Comparison of ENCODE assay signal across 10 mouse cellular contexts in genomic region chr8:10853901-10854300, GRCm38 (mm10).
"Had no signal": no experiment of that assay in that cellular context is flagged by ENCODE, and none has a peak within 500 bp of the region (broad histone marks: within the 10 kb centered on the region; RNA-seq: fewer than 3 reads in every experiment).

No protein-coding gene starts in this region.

- H3K27ac ChIP-seq: left cerebral cortex, adult 2 months; limb, embryonic 12.5 days; liver, embryonic 14.5 days; lung, embryonic 15.5 days; midbrain, embryonic 13.5 days; neural tube, embryonic 15.5 days had no signal

- H3K36me3 ChIP-seq: limb, embryonic 12.5 days; lung, embryonic 15.5 days; midbrain, embryonic 13.5 days; neural tube, embryonic 15.5 days had no signal

- ATAC-seq: midbrain, embryonic 13.5 days had no signal

- H3K27me3 ChIP-seq: limb, embryonic 12.5 days; lung, embryonic 15.5 days; midbrain, embryonic 13.5 days; neural tube, embryonic 15.5 days had no signal

- H3K9ac ChIP-seq: limb, embryonic 12.5 days; liver, embryonic 14.5 days; lung, embryonic 15.5 days; midbrain, embryonic 13.5 days; neural tube, embryonic 15.5 days had no signal

- H3K9me3 ChIP-seq: limb, embryonic 12.5 days; lung, embryonic 15.5 days; midbrain, embryonic 13.5 days; neural tube, embryonic 15.5 days had no signal

- H3K4me2 ChIP-seq: limb, embryonic 12.5 days; lung, embryonic 15.5 days; midbrain, embryonic 13.5 days; neural tube, embryonic 15.5 days had no signal

- DNase-seq: right cerebral cortex, adult 18-20 months; right cerebral cortex, postnatal 25 days; thymus, postnatal 4 days had no signal

- H3K4me3 ChIP-seq: left cerebral cortex, adult 2 months; limb, embryonic 12.5 days; lung, embryonic 15.5 days; midbrain, embryonic 13.5 days; myocyte; neural tube, embryonic 15.5 days had no signal

- H3K4me1 ChIP-seq: lung, embryonic 15.5 days had no signal
